Mouse (Mus musculus): Measurements from ENCODE around the gene Eno1. TPM values are rescaled to one million over a fixed set of nuclear protein-coding genes. Genes with fewer than 3 reads are reported as not detected.
A peak's percentile ranks its signal among the peaks of the same experiment; 100 is the strongest.

Gene Eno1
- total and polyA plus RNA-seq, 3 experiments, result 1,109 to 1,985 (median 1,272) TPM

- Histone ChIP-seq H3K9ac (ENCODE audit: insufficient read depth, low read depth) (no peak overlapping the region), H3K9me3 (replicated peaks; ENCODE audit: low read length) (no peaks in the 10 kb centered on the region), H3K27ac (ENCODE audit: insufficient read depth, low read depth) (no peak overlapping the region), H3K79me2 (replicated peaks; ENCODE audit: control insufficient read depth, extremely low read depth, insufficient read depth, poor library complexity, severe bottlenecking) (no peaks in the 10 kb centered on the region), H3K4me3 (replicated peaks in 1 of 3; ENCODE audit: low read depth in 2 of 3, low read length in 2 of 3, poor library complexity in 1 of 3) (no peak overlapping the region), H3K4me1 (ENCODE audit: control insufficient read depth in 1 of 2, insufficient read depth in 2 of 2) (peaks cover 0 to 31% of the 10 kb centered on the region in 2 experiments; a peak in 2 of 4 replicates), H3K4me2 (ENCODE audit: insufficient read depth, low read depth, poor library complexity, severe bottlenecking) (no peak overlapping the region), H3K36me3 (replicated peaks in 1 of 2; ENCODE audit: control insufficient read depth in 1 of 2, insufficient read depth in 1 of 2, low read length in 1 of 2) (no peaks in the 10 kb centered on the region), H3K27me3 (replicated peaks) (no peaks in the 10 kb centered on the region)
- dilution Hi-C loops (cut with MboI; ENCODE audit: extremely low pct_ligation_motif_present, extremely low pct_unique_long_range_greater_than_20kb, low sequenced_read_pairs), result no loop called here
- DNase-seq (ENCODE audit: extremely low read depth), result no peak
- in situ Hi-C loops (cut with MboI; ENCODE audit: low pct_ligation_motif_present, low pct_unique_long_range_greater_than_20kb, low sequenced_read_pairs), result no loop called here
- TF ChIP-seq NELFE (IDR thresholded peaks at IDR 0.05; ENCODE audit: low read depth, low read length) (no peak), NRF1 (IDR thresholded peaks at IDR 0.05; ENCODE audit: low read depth, low read length) (no peak), ZNF384 (IDR thresholded peaks at IDR 0.05; ENCODE audit: low read depth, low read length) (peak; percentile 41; the same call in 1 of the 2 replicates), JUN (IDR thresholded peaks at IDR 0.05; ENCODE audit: insufficient read depth, low read depth, low read length) (no peak), ZMIZ1 (IDR thresholded peaks at IDR 0.05; ENCODE audit: low read depth, low read length) (no peak), POLR2A (IDR thresholded peaks at IDR 0.05; ENCODE audit: low read depth, low read length) (no peak), ELF1 (IDR thresholded peaks at IDR 0.05; ENCODE audit: low read depth, low read length) (no peak)
These were observed 9.5 kb upstream of the Eno1 start for GRCm38 (mm10) chr4:150226818-150227688.

DNA sequence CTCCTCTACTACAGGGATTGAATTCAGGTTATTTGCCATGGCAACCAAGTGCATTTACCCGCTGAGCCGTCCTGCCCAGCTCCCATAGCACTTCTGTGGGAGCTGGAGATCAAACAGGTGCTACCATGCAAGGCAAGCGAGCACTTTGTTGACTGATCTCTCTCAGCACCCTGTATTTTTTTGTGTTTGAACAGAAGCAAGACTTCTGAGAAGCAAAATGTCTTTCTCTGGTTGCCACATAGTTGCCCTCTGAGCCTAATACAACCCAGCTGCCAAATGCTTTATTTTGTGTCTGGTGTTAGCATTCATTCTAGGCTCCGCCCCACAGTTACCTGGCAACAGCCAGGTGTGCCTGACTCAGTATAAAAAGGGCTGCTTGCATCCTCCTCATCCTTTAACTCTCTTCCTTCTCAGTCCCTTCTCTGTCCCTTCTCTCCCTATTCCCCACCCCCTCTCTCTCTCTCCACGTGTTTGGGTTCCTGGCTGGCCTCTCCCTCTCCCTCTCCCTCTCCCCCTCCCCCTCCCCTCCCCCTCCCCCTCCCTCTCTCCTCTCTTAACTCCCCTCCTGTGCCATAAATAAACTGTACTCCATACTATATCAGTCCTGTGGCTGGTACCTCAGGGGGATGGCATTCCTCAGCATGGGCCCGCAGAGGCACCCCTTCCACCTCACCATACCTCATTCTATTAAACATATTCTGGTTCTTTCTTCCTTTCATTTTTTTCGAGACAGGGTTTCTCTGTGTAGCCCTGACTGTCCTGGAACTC is 7.8 kb upstream of the Eno1 start:
- TF ChIP-seq TCF12 (IDR thresholded peaks at IDR 0.05; ENCODE audit: low read depth, low read length) (no peak), POLR2AphosphoS2 (IDR thresholded peaks at IDR 0.05; ENCODE audit: low read depth, low read length) (no peak)
- dilution Hi-C loops (cut with MboI; ENCODE audit: extremely low pct_ligation_motif_present, extremely low pct_unique_long_range_greater_than_20kb, low sequenced_read_pairs), result no loop called here
- Histone ChIP-seq H3K9me3 (replicated peaks; ENCODE audit: low read length) (no peaks in the 10 kb centered on the region), H3K4me1 (ENCODE audit: control insufficient read depth in 1 of 2, insufficient read depth in 2 of 2) (peaks cover 0 to 40% of the 10 kb centered on the region in 2 experiments; a peak in 2 of 4 replicates), H3K79me2 (replicated peaks; ENCODE audit: control insufficient read depth, extremely low read depth, insufficient read depth, poor library complexity, severe bottlenecking) (no peaks in the 10 kb centered on the region), H3K4me2 (ENCODE audit: insufficient read depth, low read depth, poor library complexity, severe bottlenecking) (no peak overlapping the region), H3K36me3 (replicated peaks in 1 of 2; ENCODE audit: control insufficient read depth in 1 of 2, insufficient read depth in 1 of 2, low read length in 1 of 2) (no peaks in the 10 kb centered on the region), H3K27me3 (replicated peaks) (no peaks in the 10 kb centered on the region), H3K4me3 (replicated peaks in 1 of 3; ENCODE audit: low read depth in 2 of 3, low read length in 2 of 3, poor library complexity in 1 of 3) (no peak overlapping the region), H3K27ac (ENCODE audit: insufficient read depth, low read depth) (no peak overlapping the region), H3K9ac (ENCODE audit: insufficient read depth, low read depth) (no peak overlapping the region)
- DNase-seq (ENCODE audit: extremely low read depth), result no peak
- in situ Hi-C loops (cut with MboI; ENCODE audit: low pct_ligation_motif_present, low pct_unique_long_range_greater_than_20kb, low sequenced_read_pairs), result no loop called here

DNA sequence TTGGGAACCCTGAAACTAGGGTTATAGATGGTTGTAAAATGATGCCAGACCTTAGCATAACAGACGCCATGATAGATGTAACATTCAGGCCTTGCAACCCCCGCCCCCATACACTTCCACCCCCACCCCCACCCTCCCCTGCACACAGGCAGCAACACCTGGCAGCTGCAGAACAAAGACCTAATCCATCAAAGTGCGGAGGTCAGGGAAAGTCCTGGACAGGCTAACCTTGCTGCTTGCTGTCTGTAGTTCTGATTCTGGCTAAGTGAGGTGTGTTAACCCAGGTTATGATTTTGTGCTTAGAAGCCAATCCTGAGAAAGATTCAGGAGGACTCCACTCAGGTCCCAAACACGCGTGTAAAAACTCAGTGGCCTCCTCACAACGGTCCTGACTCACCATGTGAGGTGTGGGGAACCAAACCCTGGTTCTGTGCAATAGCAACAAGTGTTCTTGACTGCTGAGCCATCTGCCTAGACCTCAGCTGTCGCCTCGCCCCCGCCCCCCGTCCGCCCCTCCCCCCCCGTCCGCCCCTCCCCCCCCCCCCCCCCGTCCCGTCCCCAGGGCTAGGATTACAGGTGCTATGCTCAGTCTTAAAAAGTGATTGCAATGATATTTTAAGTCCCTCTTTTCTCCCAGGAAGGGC is 6.7 kb upstream of the Eno1 start:
- Histone ChIP-seq H3K27ac (ENCODE audit: insufficient read depth, low read depth) (no peak overlapping the region), H3K79me2 (replicated peaks; ENCODE audit: control insufficient read depth, extremely low read depth, insufficient read depth, poor library complexity, severe bottlenecking) (no peaks in the 10 kb centered on the region), H3K36me3 (replicated peaks in 1 of 2; ENCODE audit: control insufficient read depth in 1 of 2, insufficient read depth in 1 of 2, low read length in 1 of 2) (no peaks in the 10 kb centered on the region), H3K4me3 (replicated peaks in 1 of 3; ENCODE audit: low read depth in 2 of 3, low read length in 2 of 3, poor library complexity in 1 of 3) (no peak overlapping the region), H3K9me3 (replicated peaks; ENCODE audit: low read length) (no peaks in the 10 kb centered on the region), H3K27me3 (replicated peaks) (no peaks in the 10 kb centered on the region), H3K4me1 (ENCODE audit: control insufficient read depth in 1 of 2, insufficient read depth in 2 of 2) (peaks cover 3 to 48% of the 10 kb centered on the region in 2 experiments), H3K4me2 (ENCODE audit: insufficient read depth, low read depth, poor library complexity, severe bottlenecking) (no peak overlapping the region), H3K9ac (ENCODE audit: insufficient read depth, low read depth) (no peak overlapping the region)
- in situ Hi-C loops (cut with MboI; ENCODE audit: low pct_ligation_motif_present, low pct_unique_long_range_greater_than_20kb, low sequenced_read_pairs) (no loop called here), dilution Hi-C loops (cut with MboI; ENCODE audit: extremely low pct_ligation_motif_present, extremely low pct_unique_long_range_greater_than_20kb, low sequenced_read_pairs) (no loop called here)
- DNase-seq (ENCODE audit: extremely low read depth), result no peak
- TF ChIP-seq ZMIZ1 (IDR thresholded peaks at IDR 0.05; ENCODE audit: low read depth, low read length) (no peak), CTCF (conservative IDR thresholded peaks at IDR 0.05 in 1 of 2, IDR thresholded peaks at IDR 0.05 in 1 of 2; ENCODE audit: low read depth in 2 of 2, low read length in 2 of 2) (no peak), RAD21 (IDR thresholded peaks at IDR 0.05; ENCODE audit: low read depth, low read length) (no peak), POLR2A (IDR thresholded peaks at IDR 0.05; ENCODE audit: low read depth, low read length) (no peak), UBTF (IDR thresholded peaks at IDR 0.05; ENCODE audit: low read depth, low read length) (no peak), SMC3 (IDR thresholded peaks at IDR 0.05; ENCODE audit: low read depth, low read length) (no peak), NELFE (IDR thresholded peaks at IDR 0.05; ENCODE audit: low read depth, low read length) (no peak), BHLHE40 (IDR thresholded peaks at IDR 0.05; ENCODE audit: low read depth, low read length) (no peak), JUND (conservative IDR thresholded peaks at IDR 0.05; ENCODE audit: low read depth, low read length) (no peak), KAT2A (IDR thresholded peaks at IDR 0.05; ENCODE audit: insufficient replicate concordance, low read length) (no peak), MAX (IDR thresholded peaks at IDR 0.05; ENCODE audit: low read length) (no peak), JUN (IDR thresholded peaks at IDR 0.05; ENCODE audit: insufficient read depth, low read depth, low read length) (no peak), CHD2 (IDR thresholded peaks at IDR 0.05; ENCODE audit: low read length) (no peak), TBP (conservative IDR thresholded peaks at IDR 0.05; ENCODE audit: low read depth, low read length) (no peak), USF2 (conservative IDR thresholded peaks at IDR 0.05; ENCODE audit: low read depth, low read length) (no peak), TCF12 (IDR thresholded peaks at IDR 0.05; ENCODE audit: low read depth, low read length) (no peak), MXI1 (IDR thresholded peaks at IDR 0.05; ENCODE audit: low read depth, low read length) (no peak)

Data from CH12.LX (cell line).